Mouse (Mus musculus) intestine, embryonic 15.5 days (tissue): ENCODE measurements at regions not wholly inside any gene's neighbourhood (a gene's known extent, or its start where the extent isn't known, plus 50 kb on each side); places are given as distances from the start of the nearest gene placed in this dataset.

ENCODE experiments used
- ATAC-seq: fragments of 200-750 bp; cut with Nextera tagmentation; 2 replicates; pipeline ENCODE4 v1.8.0; 2017; ENCODE audit warnings: moderate TSS enrichment, moderate library complexity
- H3K27ac ChIP-seq: fragments of 300-500 bp; sonication (generic); 2 replicates; pipeline ENCODE4 v1.5.1; 2015; ENCODE audit warnings: mild to moderate bottlenecking, inconsistent platforms
- H3K27me3 ChIP-seq: fragments of 300-500 bp; sonication (generic); replicated peaks from 2 replicates; pipeline ENCODE4 v1.6.1; 2015; ENCODE audit warnings: inconsistent platforms
- H3K36me3 ChIP-seq: fragments of 300-500 bp; sonication (generic); 2 replicates; pipeline ENCODE4 v1.6.1; 2015; ENCODE audit warnings: inconsistent platforms
- H3K4me1 ChIP-seq: fragments of 300-500 bp; sonication (generic); replicated peaks from 2 replicates; pipeline ENCODE4 v1.6.1; 2015; ENCODE audit warnings: inconsistent platforms
- H3K4me2 ChIP-seq: fragments of 300-500 bp; sonication (generic); replicated peaks from 2 replicates; pipeline ENCODE4 v1.6.1; 2015; ENCODE audit warnings: mild to moderate bottlenecking, inconsistent platforms
- H3K4me3 ChIP-seq: fragments of 300-500 bp; sonication (generic); replicated peaks from 2 replicates; pipeline ENCODE4 v1.5.1; 2015; ENCODE audit warnings: inconsistent platforms
- H3K9ac ChIP-seq: fragments of 300-500 bp; sonication (generic); 2 replicates; pipeline ENCODE4 v1.6.1; 2015; ENCODE audit warnings: inconsistent platforms
- H3K9me3 ChIP-seq: fragments of 300-500 bp; sonication (generic); 2 replicates; pipeline ENCODE4 v1.6.1; 2016; ENCODE audit warnings: inconsistent platforms
- WGBS: fragments of 180-500 bp; shearing (Covaris S2); methylation state at CpG from one replicate; pipeline ENCODE4 v1.1.7; 2015; 5-methylcytosine and 5-hydroxymethylcytosine counted together

GRCm38 (mm10) chr5:43152881-43153280 is 80.1 kb upstream of the Cpeb2 start:
- no peak overlapping the region for H3K4me2 ChIP-seq
- no peak overlapping the region for H3K9ac ChIP-seq
- no peaks in the 10 kb centered on the region for H3K27me3 ChIP-seq
- H3K4me1 ChIP-seq, result no peaks in the 10 kb centered on the region
- H3K36me3 ChIP-seq, result no peaks in the 10 kb centered on the region
- ATAC-seq, result no peak
- H3K27ac ChIP-seq, result no peak overlapping the region
- 60% methylated on average over 1 of the region's 1 CpGs for WGBS
- no peaks in the 10 kb centered on the region for H3K9me3 ChIP-seq
- no peak overlapping the region for H3K4me3 ChIP-seq

- no peak overlapping the region for H3K4me3 ChIP-seq
- no peaks in the 10 kb centered on the region for H3K27me3 ChIP-seq
- 82% methylated on average over 3 of the region's 3 CpGs for WGBS
- no peaks in the 10 kb centered on the region for H3K9me3 ChIP-seq
- ATAC-seq, result no peak
- H3K27ac ChIP-seq, result no peak overlapping the region
- H3K36me3 ChIP-seq, result no peaks in the 10 kb centered on the region
- no peaks in the 10 kb centered on the region for H3K4me1 ChIP-seq
- H3K9ac ChIP-seq, result no peak overlapping the region
- no peak overlapping the region for H3K4me2 ChIP-seq
Measured at GRCm38 (mm10) chr5:43156771-43157170, 76.2 kb upstream of the Cpeb2 start.

GRCm38 (mm10) chr5:43160140-43160539 is 72.8 kb upstream of the Cpeb2 start:
- no peaks in the 10 kb centered on the region for H3K4me1 ChIP-seq
- no peak overlapping the region for H3K4me2 ChIP-seq
- ATAC-seq, result no peak
- no peak overlapping the region for H3K4me3 ChIP-seq
- H3K36me3 ChIP-seq, result no peaks in the 10 kb centered on the region
- WGBS, result 75% methylated on average over 6 of the region's 6 CpGs
- no peak overlapping the region for H3K9ac ChIP-seq
- H3K27ac ChIP-seq, result no peak overlapping the region
- H3K27me3 ChIP-seq, result no peaks in the 10 kb centered on the region
- H3K9me3 ChIP-seq, result no peaks in the 10 kb centered on the region

GRCm38 (mm10) chr5:43181475-43181874 is 51.5 kb upstream of the Cpeb2 start:
- no peak overlapping the region for H3K9ac ChIP-seq
- no peak overlapping the region for H3K4me3 ChIP-seq
- H3K27me3 ChIP-seq, result no peaks in the 10 kb centered on the region
- no peak overlapping the region for H3K4me2 ChIP-seq
- no peaks in the 10 kb centered on the region for H3K9me3 ChIP-seq
- ATAC-seq, result no peak
- no peak overlapping the region for H3K27ac ChIP-seq
- no peaks in the 10 kb centered on the region for H3K36me3 ChIP-seq
- WGBS, result 84% methylated on average over 8 of the region's 8 CpGs
- no peaks in the 10 kb centered on the region for H3K4me1 ChIP-seq
